Mouse (Mus musculus): ENCODE results near the gene Galk2.

DNA sequence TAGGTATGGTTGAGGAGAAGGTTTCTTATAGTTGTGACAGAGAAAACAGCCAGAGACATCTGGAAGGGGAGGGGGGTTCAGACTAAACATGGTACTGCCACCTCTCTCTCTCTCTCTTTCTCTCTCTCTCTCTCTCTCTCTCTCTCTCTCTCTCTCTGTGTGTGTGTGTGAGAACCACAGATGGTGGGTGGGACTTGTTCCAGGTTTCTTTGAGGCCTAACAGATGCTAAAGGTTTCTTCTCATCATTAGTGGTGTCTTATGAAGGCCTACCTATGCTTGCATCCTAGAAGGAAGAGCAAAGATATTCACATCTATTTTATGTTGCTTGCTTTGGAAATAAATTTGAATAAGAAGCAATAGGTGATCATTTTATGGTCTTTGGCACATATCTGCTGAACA lies 6.7 kb downstream of the Galk2 start:
- TF ChIP-seq CTCF (IDR thresholded peaks at IDR 0.05; ENCODE audit: low read depth) = no peak
- TF ChIP-seq EP300 (IDR thresholded peaks at IDR 0.05; ENCODE audit: low read depth) = no peak

All from liver, embryonic 14.5 days (tissue).